Mouse (Mus musculus) thymus, adult 2 months (tissue): ENCODE measurements around the gene 1700018B08Rik.

Source experiments
- CTCF ChIP-seq: fragments of 200-500 bp; IDR thresholded peaks from 2 replicates; pipeline ENCODE4 v1.5.1; 2012; ENCODE audit warnings: mild to moderate bottlenecking, control low read depth, low read length, moderate library complexity, borderline replicate concordance; ENCODE audit not compliant: control insufficient read depth, poor library complexity, insufficient read depth; ENCODE audit errors: extremely low read depth
- POLR2A ChIP-seq: fragments of 200-500 bp; IDR thresholded peaks from 2 replicates; pipeline ENCODE4 v1.6.1; 2012; ENCODE audit warnings: mild to moderate bottlenecking, low read length, control low read depth, moderate library complexity; ENCODE audit not compliant: control insufficient read depth, poor library complexity, insufficient read depth; ENCODE audit errors: extremely low read depth

- TF ChIP-seq POLR2A (no peak), CTCF (peak; percentile 28; the same call in 1 of the 2 replicates)
Measured at GRCm38 (mm10) chr8:121591178-121592066, 47.3 kb upstream of the 1700018B08Rik start.
